In genomic region chr3:141581892-141582214, GRCm38 (mm10) we compare ENCODE assay signal across 20 mouse cellular contexts.
"Had no signal": no experiment of that assay in that cellular context is flagged by ENCODE, and none has a peak within 500 bp of the region (broad histone marks: within the 10 kb centered on the region; RNA-seq: fewer than 3 reads in every experiment).

No protein-coding gene starts in this region.

- H3K4me2 ChIP-seq: limb, embryonic 15.5 days; liver, embryonic 12.5 days; lung, embryonic 14.5 days; midbrain, embryonic 12.5 days; stomach, embryonic 15.5 days had no signal

- H3K4me1 ChIP-seq: limb, embryonic 15.5 days; liver, embryonic 12.5 days; megakaryocyte, embryonic 14.5 days; stomach, embryonic 15.5 days had no signal

- DNase-seq: kidney, adult 11 months; kidney, adult 9 months; kidney, postnatal 4 days; left cerebral cortex, postnatal 4 days; lung, embryonic 14.5 days; lung, postnatal 10 days; retina, postnatal 1 day; right cerebral cortex, postnatal 4 days; spleen, adult 18-20 months; thymus, adult 2 months; thymus, postnatal 25 days had no signal

- H3K9ac ChIP-seq: limb, embryonic 15.5 days; liver, embryonic 12.5 days; lung, embryonic 14.5 days; midbrain, embryonic 12.5 days; stomach, embryonic 15.5 days had no signal

- ATAC-seq: liver, embryonic 12.5 days had no signal

- H3K36me3 ChIP-seq: limb, embryonic 15.5 days; liver, embryonic 12.5 days; midbrain, embryonic 12.5 days; stomach, embryonic 15.5 days had no signal

- H3K4me3 ChIP-seq: layer of hippocampus, adult 2 months; limb, embryonic 15.5 days; liver, embryonic 12.5 days; megakaryocyte, embryonic 14.5 days; midbrain, embryonic 12.5 days; myocyte; stomach, embryonic 15.5 days had no signal

- H3K27me3 ChIP-seq: limb, embryonic 15.5 days; liver, embryonic 12.5 days; megakaryocyte, embryonic 14.5 days; stomach, embryonic 15.5 days had no signal

- H3K27ac ChIP-seq: kidney, postnatal 0 days; layer of hippocampus, adult 2 months; limb, embryonic 15.5 days; liver, embryonic 12.5 days; macrophage; midbrain, embryonic 12.5 days; stomach, embryonic 15.5 days had no signal

- H3K9me3 ChIP-seq: limb, embryonic 15.5 days; liver, embryonic 12.5 days; midbrain, embryonic 12.5 days; stomach, embryonic 15.5 days had no signal
